Mouse (Mus musculus): ENCODE results near the gene Ntn5. TPM values are rescaled to one million over a fixed set of nuclear protein-coding genes. Genes with fewer than 3 reads are reported as not detected.
"Not testable (repeated sequence)": the region's sequence is repeated elsewhere in the genome, so short reads cannot be mapped to it uniquely, and the experiment has no call there.

Ntn5 gene
- polyA plus RNA-seq, 1 experiment from 2014 or later: 0.29 TPM

- H3K36me3 ChIP-seq (ENCODE audit: insufficient read depth, low read length): no peaks in the 10 kb centered on the region
- no peak for ATAC-seq (ENCODE audit: low FRiP score, low TSS enrichment)
- no peaks in the 10 kb centered on the region; the same call in 1 of the 2 replicates for H3K4me1 ChIP-seq (ENCODE audit: insufficient read depth, low read length)
- H3K9ac ChIP-seq (replicated peaks; ENCODE audit: low read length): no peak overlapping the region
- H3K9me3 ChIP-seq (ENCODE audit: low read length): peaks cover 6% of the 10 kb centered on the region
- 0 out of 2 replicates have a peak overlapping the region, but pooled peaks have one; percentile 7 for H3K4me3 ChIP-seq (ENCODE audit: low read length)
- WGBS: 42% methylated on average over 17 of the region's 17 CpGs
- peak overlapping the region; percentile 39 for H3K4me2 ChIP-seq (replicated peaks; ENCODE audit: low read depth, low read length)
- H3K27ac ChIP-seq (ENCODE audit: low read length): no peak overlapping the region
- no peaks in the 10 kb centered on the region for H3K27me3 ChIP-seq (ENCODE audit: insufficient read depth, low read length)
These were observed 29.3 kb upstream of the Ntn5 start for GRCm38 (mm10) chr7:45654424-45655047.

- H3K4me1 ChIP-seq (ENCODE audit: insufficient read depth, low read length): peaks cover 16% of the 10 kb centered on the region
- H3K36me3 ChIP-seq (ENCODE audit: insufficient read depth, low read length): no peaks in the 10 kb centered on the region
- H3K9me3 ChIP-seq (ENCODE audit: low read length): peaks cover 6% of the 10 kb centered on the region
- no peaks in the 10 kb centered on the region for H3K27me3 ChIP-seq (ENCODE audit: insufficient read depth, low read length)
- 64% methylated on average over 11 of the region's 11 CpGs for WGBS
- no peak overlapping the region for H3K27ac ChIP-seq (ENCODE audit: low read length)
- no peak for ATAC-seq (ENCODE audit: low FRiP score, low TSS enrichment)
- no peak overlapping the region for H3K4me3 ChIP-seq (ENCODE audit: low read length)
- H3K9ac ChIP-seq (replicated peaks; ENCODE audit: low read length): no peak overlapping the region
- no peak overlapping the region for H3K4me2 ChIP-seq (replicated peaks; ENCODE audit: low read depth, low read length)
These were observed 22.9 kb upstream of the Ntn5 start for GRCm38 (mm10) chr7:45660746-45661478.

DNA sequence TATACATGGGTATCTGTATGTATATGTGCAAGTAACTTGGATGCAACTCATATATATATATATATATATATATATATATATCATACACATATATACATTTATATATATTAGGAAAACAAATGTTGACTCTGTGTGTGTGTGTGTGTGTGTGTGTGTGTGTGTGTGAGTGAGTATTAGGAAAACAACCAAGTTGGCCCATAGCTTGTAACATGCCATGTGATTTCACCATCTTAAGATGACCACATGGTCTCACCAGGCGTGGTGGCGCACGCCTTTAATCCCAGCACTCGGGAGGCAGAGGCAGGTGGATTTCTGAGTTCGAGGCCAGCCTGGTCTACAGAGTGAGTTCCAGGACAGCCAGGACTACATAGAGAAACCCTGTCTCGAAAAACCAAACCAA lies 22.1 kb upstream of the Ntn5 start:
- not testable (repeated sequence) for H3K36me3 ChIP-seq (ENCODE audit: insufficient read depth, low read length); H3K4me3 ChIP-seq (ENCODE audit: low read length); ATAC-seq (ENCODE audit: low FRiP score, low TSS enrichment); H3K9me3 ChIP-seq (ENCODE audit: low read length); H3K27me3 ChIP-seq (ENCODE audit: insufficient read depth, low read length); H3K9ac ChIP-seq (replicated peaks; ENCODE audit: low read length); H3K4me2 ChIP-seq (replicated peaks; ENCODE audit: low read depth, low read length); H3K27ac ChIP-seq (ENCODE audit: low read length)
- peaks cover 16% of the 10 kb centered on the region for H3K4me1 ChIP-seq (ENCODE audit: insufficient read depth, low read length)
- WGBS: 91% methylated on average over 6 of the region's 6 CpGs

DNA sequence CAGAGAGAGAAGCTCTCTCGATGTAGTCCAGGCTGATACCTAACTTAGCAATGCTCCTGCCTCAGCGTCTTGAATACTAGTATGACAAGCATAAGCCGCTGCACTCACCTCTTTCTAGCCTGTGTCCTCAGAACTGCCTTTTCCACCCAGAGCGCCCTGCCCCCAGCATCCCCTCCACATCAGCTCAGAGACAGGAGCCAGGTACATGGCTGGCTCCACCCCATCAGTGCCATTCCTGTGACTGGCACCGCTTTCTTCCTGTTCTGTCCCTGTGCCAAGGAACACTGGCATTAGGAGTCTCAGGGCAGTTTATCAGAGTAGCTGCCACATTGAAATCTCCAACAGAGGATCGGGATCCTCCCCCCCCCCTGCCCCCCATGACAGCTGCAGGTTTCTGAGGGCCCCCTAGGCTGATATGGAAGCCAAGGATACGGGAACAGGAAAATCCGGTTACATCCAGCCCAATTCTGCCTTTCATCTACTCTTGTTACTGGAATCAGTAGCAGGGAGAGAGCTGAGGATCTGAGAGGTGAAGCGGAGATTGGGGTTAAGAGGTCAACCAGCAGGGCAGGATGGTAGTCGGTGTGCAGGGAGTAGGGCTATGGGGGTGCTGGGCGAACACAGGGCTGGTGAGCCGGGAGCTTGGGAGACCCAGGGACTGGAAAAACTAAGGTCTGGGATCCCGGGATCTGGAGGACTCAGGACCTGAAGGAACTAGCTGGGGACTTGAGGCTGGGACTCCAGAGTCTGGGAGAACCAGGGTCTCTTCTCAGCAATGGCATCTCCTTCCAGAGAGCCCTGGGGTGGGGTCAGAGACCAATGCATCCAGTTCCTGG lies 18.3 kb upstream of the Ntn5 start:
- ATAC-seq (ENCODE audit: low FRiP score, low TSS enrichment): peak; percentile 64
- no peaks in the 10 kb centered on the region for H3K36me3 ChIP-seq (ENCODE audit: insufficient read depth, low read length)
- H3K27ac ChIP-seq (ENCODE audit: low read length): no peak overlapping the region
- 43% methylated on average over 13 of the region's 13 CpGs for WGBS
- peaks cover 19% of the 10 kb centered on the region for H3K4me1 ChIP-seq (ENCODE audit: insufficient read depth, low read length)
- peaks cover 4% of the 10 kb centered on the region; the same call in 1 of the 2 replicates for H3K9me3 ChIP-seq (ENCODE audit: low read length)
- H3K9ac ChIP-seq (replicated peaks; ENCODE audit: low read length): 0 out of 2 replicates have a peak overlapping the region, but pooled peaks have one; percentile 26
- no peaks in the 10 kb centered on the region for H3K27me3 ChIP-seq (ENCODE audit: insufficient read depth, low read length)
- H3K4me2 ChIP-seq (replicated peaks; ENCODE audit: low read depth, low read length): 0 out of 2 replicates have a peak overlapping the region, but pooled peaks have one; percentile 10
- H3K4me3 ChIP-seq (ENCODE audit: low read length): no peak overlapping the region

- H3K4me3 ChIP-seq (ENCODE audit: low read length): no peak within 1 kb of the TSS
- H3K4me1 ChIP-seq (ENCODE audit: insufficient read depth, low read length): peaks cover 19% of the 10 kb centered on the region
- ATAC-seq (ENCODE audit: low FRiP score, low TSS enrichment): peak; percentile 42; the same call in 1 of the 2 replicates
- no peaks in the 10 kb centered on the region for H3K27me3 ChIP-seq (ENCODE audit: insufficient read depth, low read length)
- 0 out of 2 replicates have a peak within 1 kb of the TSS, but pooled peaks have one; percentile 10 for H3K4me2 ChIP-seq (replicated peaks; ENCODE audit: low read depth, low read length)
- WGBS: 74% methylated on average over 7 of the region's 7 CpGs
- 0 out of 2 replicates have a peak within 1 kb of the TSS, but pooled peaks have one; percentile 26 for H3K9ac ChIP-seq (replicated peaks; ENCODE audit: low read length)
- no peak within 1 kb of the TSS for H3K27ac ChIP-seq (ENCODE audit: low read length)
- no peaks in the 10 kb centered on the region for H3K36me3 ChIP-seq (ENCODE audit: insufficient read depth, low read length)
- H3K9me3 ChIP-seq (ENCODE audit: low read length): peaks cover 4% of the 10 kb centered on the region; the same call in 1 of the 2 replicates
These were observed 17.7 kb upstream of the Ntn5 start, which contains the start of gene Fut2 for GRCm38 (mm10) chr7:45666161-45666560. Fut2 (minus strand) TSS chr7:45666394.

GRCm38 (mm10) chr7:45667761-45668160 lies 16.1 kb upstream of the Ntn5 start:
- Histone ChIP-seq H3K9ac (replicated peaks; ENCODE audit: low read length) (no peak overlapping the region), H3K4me3 (ENCODE audit: low read length) (no peak overlapping the region), H3K36me3 (ENCODE audit: insufficient read depth, low read length) (no peaks in the 10 kb centered on the region), H3K9me3 (ENCODE audit: low read length) (peaks cover 4% of the 10 kb centered on the region; the same call in 1 of the 2 replicates), H3K4me2 (replicated peaks; ENCODE audit: low read depth, low read length) (no peak overlapping the region), H3K27me3 (ENCODE audit: insufficient read depth, low read length) (no peaks in the 10 kb centered on the region), H3K4me1 (ENCODE audit: insufficient read depth, low read length) (peaks cover 19% of the 10 kb centered on the region), H3K27ac (ENCODE audit: low read length) (no peak overlapping the region)
- WGBS: 86% methylated on average over 14 of the region's 14 CpGs
- ATAC-seq (ENCODE audit: low FRiP score, low TSS enrichment): no peak

DNA sequence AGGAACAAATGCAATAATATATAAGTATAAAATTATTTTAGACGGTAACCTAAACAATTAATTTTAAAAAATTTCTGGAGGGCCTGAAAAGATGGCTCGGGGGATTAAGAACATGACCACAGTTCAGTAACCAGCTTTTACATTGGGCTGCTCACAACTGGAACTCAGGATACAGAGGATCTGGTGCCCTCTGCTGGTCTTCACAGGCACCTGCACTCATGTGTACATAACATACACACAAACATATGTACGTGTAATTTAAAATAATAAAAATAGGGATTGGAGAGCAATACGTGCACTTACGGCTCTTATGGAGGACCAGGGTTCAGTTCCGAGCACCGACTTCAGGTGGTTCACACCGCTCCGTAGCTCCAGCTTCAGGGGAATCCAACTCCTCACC lies 14.9 kb upstream of the Ntn5 start:
- no peak overlapping the region for H3K4me3 ChIP-seq (ENCODE audit: low read length)
- no peaks in the 10 kb centered on the region for H3K36me3 ChIP-seq (ENCODE audit: insufficient read depth, low read length)
- peaks cover 19% of the 10 kb centered on the region for H3K4me1 ChIP-seq (ENCODE audit: insufficient read depth, low read length)
- ATAC-seq (ENCODE audit: low FRiP score, low TSS enrichment): no peak
- no peak overlapping the region for H3K9ac ChIP-seq (replicated peaks; ENCODE audit: low read length)
- H3K27me3 ChIP-seq (ENCODE audit: insufficient read depth, low read length): no peaks in the 10 kb centered on the region
- H3K4me2 ChIP-seq (replicated peaks; ENCODE audit: low read depth, low read length): no peak overlapping the region
- peaks cover 4% of the 10 kb centered on the region; the same call in 1 of the 2 replicates for H3K9me3 ChIP-seq (ENCODE audit: low read length)
- WGBS: 93% methylated on average over 9 of the region's 9 CpGs
- H3K27ac ChIP-seq (ENCODE audit: low read length): no peak overlapping the region

GRCm38 (mm10) chr7:45677627-45678295 lies 6.1 kb upstream of the Ntn5 start:
- ATAC-seq (ENCODE audit: low FRiP score, low TSS enrichment): no peak
- H3K9ac ChIP-seq (replicated peaks; ENCODE audit: low read length): no peak overlapping the region
- WGBS: 66% methylated on average over 7 of the region's 7 CpGs
- H3K9me3 ChIP-seq (ENCODE audit: low read length): no peaks in the 10 kb centered on the region
- no peak overlapping the region for H3K4me2 ChIP-seq (replicated peaks; ENCODE audit: low read depth, low read length)
- H3K4me1 ChIP-seq (ENCODE audit: insufficient read depth, low read length): peaks cover 12% of the 10 kb centered on the region
- no peaks in the 10 kb centered on the region for H3K36me3 ChIP-seq (ENCODE audit: insufficient read depth, low read length)
- H3K27ac ChIP-seq (ENCODE audit: low read length): no peak overlapping the region
- no peaks in the 10 kb centered on the region for H3K27me3 ChIP-seq (ENCODE audit: insufficient read depth, low read length)
- H3K4me3 ChIP-seq (ENCODE audit: low read length): no peak overlapping the region

- H3K4me2 ChIP-seq (replicated peaks; ENCODE audit: low read depth, low read length): no peak overlapping the region
- 90% methylated on average over 14 of the region's 14 CpGs for WGBS
- H3K9ac ChIP-seq (replicated peaks; ENCODE audit: low read length): no peak overlapping the region
- H3K4me3 ChIP-seq (ENCODE audit: low read length): no peak overlapping the region
- H3K9me3 ChIP-seq (ENCODE audit: low read length): no peaks in the 10 kb centered on the region
- no peaks in the 10 kb centered on the region for H3K36me3 ChIP-seq (ENCODE audit: insufficient read depth, low read length)
- H3K4me1 ChIP-seq (ENCODE audit: insufficient read depth, low read length): peaks cover 12% of the 10 kb centered on the region
- no peak overlapping the region for H3K27ac ChIP-seq (ENCODE audit: low read length)
- H3K27me3 ChIP-seq (ENCODE audit: insufficient read depth, low read length): no peaks in the 10 kb centered on the region
- ATAC-seq (ENCODE audit: low FRiP score, low TSS enrichment): no peak
These were observed 5.3 kb upstream of the Ntn5 start for GRCm38 (mm10) chr7:45678513-45678912.

Measured in kidney, embryonic 16.5 days (tissue).